Mouse (Mus musculus) v-Abl transformed pro-B cells (cell line): ENCODE measurements around the gene Mup2.
"Not testable (repeated sequence)": the region's sequence is repeated elsewhere in the genome, so short reads cannot be mapped to it uniquely, and the experiment has no call there.

Experiments used
- in situ Hi-C, 2 experiments: fragments of 400-800 bp; cut with MboI; formaldehyde crosslinking; loops; one replicate each; pipeline ENCODE4 v1.15.1; 2025; ENCODE audit not compliant: unreplicated experiment in 2 of 2

Gene Mup2

GRCm38 (mm10) chr4:60154189-60154588 lies at the start of gene Mup2:
TSS of gene Mup2 (minus strand) at chr4:60154289.
- in situ Hi-C loops = not testable (repeated sequence)
